Mouse (Mus musculus): Measurements from ENCODE around the gene Igfbpl1. TPM values are rescaled to one million over a fixed set of nuclear protein-coding genes. Genes with fewer than 3 reads are reported as not detected.

Igfbpl1 gene
- polyA plus RNA-seq, 1 experiment from 2014 or later = 1.3 TPM

GRCm38 (mm10) chr4:45824761-45825556 is 1.8 kb downstream of the Igfbpl1 start:
- no peak for DNase-seq (ENCODE audit: low spot score)
- WGBS = 39% methylated on average over 14 of the region's 14 CpGs
- peaks cover 64% of the 10 kb centered on the region for H3K27me3 ChIP-seq (replicated peaks; ENCODE audit: control insufficient read depth, insufficient read depth, low read length)
- no peaks in the 10 kb centered on the region for H3K4me1 ChIP-seq (replicated peaks; ENCODE audit: control insufficient read depth, insufficient read depth, low read length)
- no peaks in the 10 kb centered on the region for H3K9me3 ChIP-seq (ENCODE audit: control insufficient read depth, low read length)
- no peaks in the 10 kb centered on the region for H3K36me3 ChIP-seq (ENCODE audit: control insufficient read depth, insufficient read depth, low read length)
- no peak for ATAC-seq (replicated peaks; ENCODE audit: low FRiP score, low TSS enrichment, low read depth)
- H3K4me2 ChIP-seq (ENCODE audit: low read length) = no peak overlapping the region
- no peak overlapping the region for H3K27ac ChIP-seq (ENCODE audit: low read depth)
- H3K4me3 ChIP-seq (ENCODE audit: low read depth, low read length) = no peak overlapping the region
- H3K9ac ChIP-seq (ENCODE audit: low read length) = no peak overlapping the region

- DNase-seq (ENCODE audit: low spot score) (no peak), ATAC-seq (replicated peaks; ENCODE audit: low FRiP score, low TSS enrichment, low read depth) (no peak)
- Histone ChIP-seq H3K9ac (ENCODE audit: low read length) (no peak overlapping the region), H3K36me3 (ENCODE audit: control insufficient read depth, insufficient read depth, low read length) (no peaks in the 10 kb centered on the region), H3K4me1 (replicated peaks; ENCODE audit: control insufficient read depth, insufficient read depth, low read length) (peaks cover 7% of the 10 kb centered on the region), H3K27me3 (replicated peaks; ENCODE audit: control insufficient read depth, insufficient read depth, low read length) (peaks cover 62% of the 10 kb centered on the region), H3K27ac (ENCODE audit: low read depth) (no peak overlapping the region), H3K4me2 (ENCODE audit: low read length) (no peak overlapping the region), H3K9me3 (ENCODE audit: control insufficient read depth, low read length) (no peaks in the 10 kb centered on the region), H3K4me3 (ENCODE audit: low read depth, low read length) (no peak overlapping the region)
- WGBS = 10% methylated on average over 10 of the region's 10 CpGs
Measured at GRCm38 (mm10) chr4:45824049-45824760, 2.5 kb downstream of the Igfbpl1 start.

- Histone ChIP-seq H3K27me3 (replicated peaks; ENCODE audit: control insufficient read depth, insufficient read depth, low read length) (peaks cover 52% of the 10 kb centered on the region), H3K36me3 (ENCODE audit: control insufficient read depth, insufficient read depth, low read length) (no peaks in the 10 kb centered on the region), H3K4me3 (ENCODE audit: low read depth, low read length) (no peak overlapping the region), H3K4me1 (replicated peaks; ENCODE audit: control insufficient read depth, insufficient read depth, low read length) (peaks cover 15% of the 10 kb centered on the region), H3K27ac (ENCODE audit: low read depth) (no peak overlapping the region), H3K9ac (ENCODE audit: low read length) (no peak overlapping the region), H3K9me3 (ENCODE audit: control insufficient read depth, low read length) (no peaks in the 10 kb centered on the region), H3K4me2 (ENCODE audit: low read length) (no peak overlapping the region)
- ATAC-seq (replicated peaks; ENCODE audit: low FRiP score, low TSS enrichment, low read depth) (no peak), DNase-seq (ENCODE audit: low spot score) (no peak)
- WGBS = 43% methylated on average over 11 of the region's 11 CpGs
Measured at GRCm38 (mm10) chr4:45822781-45823575, 3.7 kb downstream of the Igfbpl1 start.

- ATAC-seq (replicated peaks; ENCODE audit: low FRiP score, low TSS enrichment, low read depth) (no peak), DNase-seq (ENCODE audit: low spot score) (no peak)
- WGBS = 43% methylated on average over 3 of the region's 3 CpGs
- Histone ChIP-seq H3K4me1 (replicated peaks; ENCODE audit: control insufficient read depth, insufficient read depth, low read length) (peaks cover 15% of the 10 kb centered on the region), H3K27me3 (replicated peaks; ENCODE audit: control insufficient read depth, insufficient read depth, low read length) (peaks cover 43% of the 10 kb centered on the region), H3K27ac (ENCODE audit: low read depth) (no peak overlapping the region), H3K4me3 (ENCODE audit: low read depth, low read length) (no peak overlapping the region), H3K9me3 (ENCODE audit: control insufficient read depth, low read length) (no peaks in the 10 kb centered on the region), H3K4me2 (ENCODE audit: low read length) (no peak overlapping the region), H3K36me3 (ENCODE audit: control insufficient read depth, insufficient read depth, low read length) (no peaks in the 10 kb centered on the region), H3K9ac (ENCODE audit: low read length) (no peak overlapping the region)
Measured at GRCm38 (mm10) chr4:45821995-45822394, 4.7 kb downstream of the Igfbpl1 start.

GRCm38 (mm10) chr4:45820074-45820830 is 6.5 kb downstream of the Igfbpl1 start:
- DNase-seq (ENCODE audit: low spot score) = peak; percentile 86
- H3K4me1 ChIP-seq (replicated peaks; ENCODE audit: control insufficient read depth, insufficient read depth, low read length) = peaks cover 15% of the 10 kb centered on the region
- H3K36me3 ChIP-seq (ENCODE audit: control insufficient read depth, insufficient read depth, low read length) = no peaks in the 10 kb centered on the region
- H3K4me3 ChIP-seq (ENCODE audit: low read depth, low read length) = no peak overlapping the region
- H3K27ac ChIP-seq (ENCODE audit: low read depth) = peak overlapping the region; percentile 59; the same call in 1 of the 2 replicates
- no peaks in the 10 kb centered on the region for H3K9me3 ChIP-seq (ENCODE audit: control insufficient read depth, low read length)
- no peak overlapping the region for H3K9ac ChIP-seq (ENCODE audit: low read length)
- ATAC-seq (replicated peaks; ENCODE audit: low FRiP score, low TSS enrichment, low read depth) = no peak
- 43% methylated on average over 8 of the region's 8 CpGs for WGBS
- peak overlapping the region; percentile 64 for H3K4me2 ChIP-seq (ENCODE audit: low read length)
- peaks cover 25% of the 10 kb centered on the region for H3K27me3 ChIP-seq (replicated peaks; ENCODE audit: control insufficient read depth, insufficient read depth, low read length)

GRCm38 (mm10) chr4:45819208-45819931 is 7.4 kb downstream of the Igfbpl1 start:
- 3% methylated on average over 17 of the region's 17 CpGs for WGBS
- H3K4me2 ChIP-seq (ENCODE audit: low read length) = peak overlapping the region; percentile 64
- H3K4me3 ChIP-seq (ENCODE audit: low read depth, low read length) = peak overlapping the region; percentile 16
- no peaks in the 10 kb centered on the region for H3K36me3 ChIP-seq (ENCODE audit: control insufficient read depth, insufficient read depth, low read length)
- 0 out of 2 replicates have a peak, but pooled peaks have one; percentile 29 for ATAC-seq (replicated peaks; ENCODE audit: low FRiP score, low TSS enrichment, low read depth)
- H3K9me3 ChIP-seq (ENCODE audit: control insufficient read depth, low read length) = no peaks in the 10 kb centered on the region
- peak overlapping the region; percentile 59 for H3K27ac ChIP-seq (ENCODE audit: low read depth)
- H3K4me1 ChIP-seq (replicated peaks; ENCODE audit: control insufficient read depth, insufficient read depth, low read length) = peaks cover 15% of the 10 kb centered on the region
- H3K9ac ChIP-seq (ENCODE audit: low read length) = peak overlapping the region; percentile 10; the same call in 1 of the 2 replicates
- peak; percentile 73 for DNase-seq (ENCODE audit: low spot score)
- peaks cover 16% of the 10 kb centered on the region for H3K27me3 ChIP-seq (replicated peaks; ENCODE audit: control insufficient read depth, insufficient read depth, low read length)

GRCm38 (mm10) chr4:45818814-45819207 is 7.9 kb downstream of the Igfbpl1 start:
- ATAC-seq (replicated peaks; ENCODE audit: low FRiP score, low TSS enrichment, low read depth) (no peak), DNase-seq (ENCODE audit: low spot score) (no peak)
- no peaks in the 10 kb centered on the region for H3K9me3 ChIP-seq (ENCODE audit: control insufficient read depth, low read length)
- peak overlapping the region; percentile 16; the same call in 1 of the 2 replicates for H3K4me3 ChIP-seq (ENCODE audit: low read depth, low read length)
- H3K4me1 ChIP-seq (replicated peaks; ENCODE audit: control insufficient read depth, insufficient read depth, low read length) = peaks cover 15% of the 10 kb centered on the region
- H3K27ac ChIP-seq (ENCODE audit: low read depth) = peak overlapping the region; percentile 59
- peaks cover 11% of the 10 kb centered on the region for H3K27me3 ChIP-seq (replicated peaks; ENCODE audit: control insufficient read depth, insufficient read depth, low read length)
- no peaks in the 10 kb centered on the region for H3K36me3 ChIP-seq (ENCODE audit: control insufficient read depth, insufficient read depth, low read length)
- H3K4me2 ChIP-seq (ENCODE audit: low read length) = peak overlapping the region; percentile 64
- 31% methylated on average over 3 of the region's 4 CpGs for WGBS
- no peak overlapping the region for H3K9ac ChIP-seq (ENCODE audit: low read length)

Measured in intestine, embryonic 14.5 days (tissue).